Mouse (Mus musculus) intestine, embryonic 16.5 days (tissue): Measurements from ENCODE around the gene Mier2. TPM values are rescaled to one million over a fixed set of nuclear protein-coding genes. Genes with fewer than 3 reads are reported as not detected.

Source experiments
- ATAC-seq: fragments of 200-750 bp; cut with Nextera tagmentation; 2 replicates; pipeline ENCODE4 v1.8.0; 2017; ENCODE audit warnings: moderate TSS enrichment, moderate library complexity
- H3K27ac ChIP-seq: fragments of 300-500 bp; sonication (generic); 2 replicates; pipeline ENCODE4 v1.5.1; 2014; ENCODE audit warnings: mild to moderate bottlenecking, low read length
- H3K27me3 ChIP-seq: fragments of 300-500 bp; sonication (generic); replicated peaks from 2 replicates; pipeline ENCODE4 v1.6.1; 2014; ENCODE audit warnings: low read length, control low read depth, mixed read lengths; ENCODE audit not compliant: control insufficient read depth, insufficient read depth
- H3K36me3 ChIP-seq: fragments of 300-500 bp; sonication (generic); 2 replicates; pipeline ENCODE4 v1.6.1; 2014; ENCODE audit warnings: low read length, control low read depth; ENCODE audit not compliant: control insufficient read depth, insufficient read depth
- H3K4me1 ChIP-seq: fragments of 300-500 bp; sonication (generic); 2 replicates; pipeline ENCODE4 v1.6.1; 2014; ENCODE audit warnings: low read length, control low read depth, mixed read lengths; ENCODE audit not compliant: control insufficient read depth, insufficient read depth
- H3K4me2 ChIP-seq: fragments of 300-500 bp; sonication (generic); 2 replicates; pipeline ENCODE4 v1.6.1; 2014; ENCODE audit warnings: low read depth, low read length, control low read depth
- H3K4me3 ChIP-seq: fragments of 300-500 bp; sonication (generic); 2 replicates; pipeline ENCODE4 v1.5.1; 2014; ENCODE audit warnings: mild to moderate bottlenecking, low read length
- H3K9ac ChIP-seq: fragments of 300-500 bp; sonication (generic); 2 replicates; pipeline ENCODE4 v1.6.1; 2014; ENCODE audit warnings: low read depth, low read length
- H3K9me3 ChIP-seq: fragments of 300-500 bp; sonication (generic); 2 replicates; pipeline ENCODE4 v1.6.1; 2016; ENCODE audit warnings: low read length, control low read depth; ENCODE audit not compliant: control insufficient read depth
- WGBS: fragments of 180-500 bp; shearing (Covaris S2); extraction: QIAGEN DNeasy Blood & Tissue Kit; methylation state at CpG from one replicate; pipeline ENCODE4 v1.1.7; 2014; 5-methylcytosine and 5-hydroxymethylcytosine counted together
- polyA plus RNA-seq: library from polyadenylated mRNA; unstranded; fragments of >200 nt; fragmentation: Nextera tagmentation; extraction: Ambion mirVana; gene quantifications from 2 replicates; pipeline ENCODE4 v1.2.1, GENCODE M21; 2015

The Mier2 gene
- polyA plus RNA-seq, 1 experiment from 2014 or later, result 38.4 TPM

GRCm38 (mm10) chr10:79557496-79557895 lies 2.5 kb upstream of the Mier2 start:
- H3K9ac ChIP-seq, result no peak overlapping the region
- WGBS, result 93% methylated on average over 5 of the region's 5 CpGs
- no peaks in the 10 kb centered on the region for H3K27me3 ChIP-seq
- H3K9me3 ChIP-seq, result no peaks in the 10 kb centered on the region
- H3K27ac ChIP-seq, result no peak overlapping the region
- no peak overlapping the region for H3K4me2 ChIP-seq
- H3K4me1 ChIP-seq, result peaks cover 17% of the 10 kb centered on the region
- H3K36me3 ChIP-seq, result no peaks in the 10 kb centered on the region
- no peak for ATAC-seq
- no peak overlapping the region for H3K4me3 ChIP-seq

- Histone ChIP-seq H3K27ac (no peak overlapping the region), H3K36me3 (no peaks in the 10 kb centered on the region), H3K9me3 (no peaks in the 10 kb centered on the region), H3K4me3 (no peak overlapping the region), H3K27me3 (no peaks in the 10 kb centered on the region), H3K4me2 (no peak overlapping the region), H3K9ac (no peak overlapping the region), H3K4me1 (peaks cover 20% of the 10 kb centered on the region)
- no peak for ATAC-seq
- 86% methylated on average over 5 of the region's 5 CpGs for WGBS
Measured at GRCm38 (mm10) chr10:79556951-79557350, 2.0 kb upstream of the Mier2 start.

GRCm38 (mm10) chr10:79555238-79555724 lies 282 bp upstream of the Mier2 start:
- Histone ChIP-seq H3K4me1 (peaks cover 20% of the 10 kb centered on the region), H3K27me3 (no peaks in the 10 kb centered on the region), H3K27ac (no peak overlapping the region), H3K4me2 (peak overlapping the region; percentile 95), H3K9me3 (no peaks in the 10 kb centered on the region), H3K36me3 (no peaks in the 10 kb centered on the region), H3K4me3 (peak overlapping the region; percentile 90), H3K9ac (peak overlapping the region; percentile 95)
- WGBS, result 24% methylated on average over 7 of the region's 7 CpGs
- ATAC-seq, result no peak; the same call in 1 of the 2 replicates

- no peak for ATAC-seq
- Histone ChIP-seq H3K36me3 (peaks cover 8% of the 10 kb centered on the region; the same call in 1 of the 2 replicates), H3K4me1 (peaks cover 20% of the 10 kb centered on the region), H3K9ac (peak overlapping the region; percentile 95), H3K4me2 (peak overlapping the region; percentile 95), H3K27me3 (no peaks in the 10 kb centered on the region), H3K27ac (no peak overlapping the region), H3K9me3 (no peaks in the 10 kb centered on the region), H3K4me3 (peak overlapping the region; percentile 90)
- 27% methylated on average over 10 of the region's 10 CpGs for WGBS
Measured at GRCm38 (mm10) chr10:79553691-79554090, 1.3 kb downstream of the Mier2 start.

GRCm38 (mm10) chr10:79553176-79553575 lies 1.8 kb downstream of the Mier2 start:
- H3K27ac ChIP-seq, result no peak overlapping the region
- H3K27me3 ChIP-seq, result no peaks in the 10 kb centered on the region
- H3K4me3 ChIP-seq, result peak overlapping the region; percentile 90; the same call in 1 of the 2 replicates
- H3K4me2 ChIP-seq, result peak overlapping the region; percentile 95
- H3K9me3 ChIP-seq, result no peaks in the 10 kb centered on the region
- peaks cover 13% of the 10 kb centered on the region for H3K36me3 ChIP-seq
- WGBS, result 88% methylated on average over 6 of the region's 6 CpGs
- peaks cover 20% of the 10 kb centered on the region for H3K4me1 ChIP-seq
- no peak for ATAC-seq
- H3K9ac ChIP-seq, result peak overlapping the region; percentile 95; the same call in 1 of the 2 replicates

- H3K4me1 ChIP-seq, result peaks cover 20% of the 10 kb centered on the region
- peaks cover 15% of the 10 kb centered on the region for H3K36me3 ChIP-seq
- no peak overlapping the region for H3K9ac ChIP-seq
- H3K9me3 ChIP-seq, result no peaks in the 10 kb centered on the region
- no peak overlapping the region for H3K4me2 ChIP-seq
- no peak overlapping the region for H3K4me3 ChIP-seq
- WGBS, result 83% methylated on average over 8 of the region's 8 CpGs
- ATAC-seq, result no peak
- H3K27me3 ChIP-seq, result no peaks in the 10 kb centered on the region
- no peak overlapping the region for H3K27ac ChIP-seq
Measured at GRCm38 (mm10) chr10:79552531-79552930, 2.5 kb downstream of the Mier2 start.

GRCm38 (mm10) chr10:79550366-79550765 lies 4.6 kb downstream of the Mier2 start:
- no peak overlapping the region for H3K4me3 ChIP-seq
- H3K27me3 ChIP-seq, result no peaks in the 10 kb centered on the region
- H3K9ac ChIP-seq, result no peak overlapping the region
- H3K4me2 ChIP-seq, result no peak overlapping the region
- H3K4me1 ChIP-seq, result peaks cover 20% of the 10 kb centered on the region
- no peak for ATAC-seq
- no peaks in the 10 kb centered on the region for H3K9me3 ChIP-seq
- H3K36me3 ChIP-seq, result peaks cover 27% of the 10 kb centered on the region
- 80% methylated on average over 9 of the region's 9 CpGs for WGBS
- no peak overlapping the region for H3K27ac ChIP-seq

- Histone ChIP-seq H3K4me2 (no peak overlapping the region), H3K9ac (no peak overlapping the region), H3K4me1 (peaks cover 20% of the 10 kb centered on the region), H3K27me3 (no peaks in the 10 kb centered on the region), H3K4me3 (no peak overlapping the region), H3K27ac (no peak overlapping the region), H3K9me3 (no peaks in the 10 kb centered on the region), H3K36me3 (peaks cover 39% of the 10 kb centered on the region)
- 93% methylated on average over 18 of the region's 18 CpGs for WGBS
- ATAC-seq, result no peak
Measured at GRCm38 (mm10) chr10:79548971-79549723, 5.9 kb downstream of the Mier2 start.

GRCm38 (mm10) chr10:79548546-79548945 lies 6.5 kb downstream of the Mier2 start:
- ATAC-seq, result no peak
- Histone ChIP-seq H3K27ac (no peak overlapping the region), H3K27me3 (no peaks in the 10 kb centered on the region), H3K9me3 (no peaks in the 10 kb centered on the region), H3K4me1 (peaks cover 13% of the 10 kb centered on the region), H3K4me3 (no peak overlapping the region), H3K9ac (no peak overlapping the region), H3K4me2 (no peak overlapping the region), H3K36me3 (peaks cover 39% of the 10 kb centered on the region)
- 87% methylated on average over 5 of the region's 5 CpGs for WGBS
